Mouse (Mus musculus) ES-E14 (cell line): Measurements from ENCODE around the gene Hnrnpa3.

Source experiments
- CHD2 ChIP-seq: IDR thresholded peaks from 2 replicates; pipeline ENCODE4 v1.6.1; 2014; ENCODE audit warnings: mild to moderate bottlenecking, low read depth, low read length, inconsistent platforms
- HCFC1 ChIP-seq: IDR thresholded peaks from 2 replicates; pipeline ENCODE4 v1.6.1; 2012; ENCODE audit warnings: low read length, inconsistent platforms, borderline replicate concordance; ENCODE audit not compliant: insufficient read depth
- ZNF384 ChIP-seq: IDR thresholded peaks from 2 replicates; pipeline ENCODE4 v1.6.1; 2012; ENCODE audit warnings: low read depth, low read length, inconsistent platforms

GRCm38 (mm10) chr2:75611041-75611805, 47.8 kb upstream of the Hnrnpa3 start:
- TF ChIP-seq HCFC1 = no peak
- no peak for TF ChIP-seq ZNF384
- TF ChIP-seq CHD2 = no peak
